Mouse (Mus musculus) cerebellum, adult 2 months (tissue): Measurements from ENCODE around the gene Tmem94.

Experiments
- CTCF ChIP-seq: fragments of 200-500 bp; IDR thresholded peaks from 2 replicates; pipeline ENCODE4 v1.5.1; 2011; ENCODE audit warnings: low read depth, mild to moderate bottlenecking, control low read depth, low read length, moderate library complexity, borderline replicate concordance; ENCODE audit not compliant: insufficient read depth
- POLR2A ChIP-seq: fragments of 200-500 bp; IDR thresholded peaks from 2 replicates; pipeline ENCODE4 v1.6.1; 2011; ENCODE audit warnings: low read length, control low read depth, borderline replicate concordance; ENCODE audit not compliant: insufficient read depth

- TF ChIP-seq CTCF (no peak), POLR2A (no peak)
These were observed 27.1 kb downstream of the Tmem94 start for GRCm38 (mm10) chr11:115792353-115792752.
